Mouse (Mus musculus) liver, postnatal 0 days (tissue): ENCODE data around the gene Odf2l.

ENCODE experiments used
- CTCF ChIP-seq: sonication (generic); IDR thresholded peaks from 2 replicates; pipeline ENCODE4 v1.5.1; 2016; ENCODE audit warnings: antibody characterized with exemption, low read depth
- EP300 ChIP-seq: IDR thresholded peaks from 2 replicates; pipeline ENCODE4 v1.6.1; 2016; ENCODE audit warnings: antibody characterized with exemption, low read depth, mild to moderate bottlenecking

GRCm38 (mm10) chr3:145115169-145115568 lies 3.2 kb upstream of the Odf2l start:
- no peak for TF ChIP-seq CTCF
- TF ChIP-seq EP300 = no peak
